Mouse (Mus musculus): ENCODE measurements around the gene C2cd5.

DNA sequence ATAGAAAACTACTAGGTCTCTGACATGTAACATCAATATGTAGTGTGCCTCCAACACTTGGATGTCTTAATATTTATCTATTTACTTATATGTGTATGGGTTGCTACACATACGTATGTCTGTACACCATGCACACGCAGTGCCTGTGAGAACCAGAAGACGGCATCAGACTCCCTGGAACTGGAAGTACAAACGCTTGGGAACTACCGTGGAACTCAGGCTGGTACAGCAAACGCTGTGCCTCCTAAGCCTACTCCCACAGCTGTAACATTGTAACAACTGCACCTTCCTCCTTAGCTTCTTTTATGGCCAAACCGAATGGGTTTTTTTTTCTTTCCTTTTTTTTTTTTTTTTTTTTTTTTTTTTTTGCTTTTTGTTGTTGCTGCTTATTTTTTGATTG is 10.4 kb upstream of the C2cd5 start:
- no peak for TF ChIP-seq CTCF (IDR thresholded peaks at IDR 0.05; ENCODE audit: extremely low read depth, insufficient read depth, insufficient read length, insufficient replicate concordance)
- no peak for TF ChIP-seq POLR2A (IDR thresholded peaks at IDR 0.05; ENCODE audit: low read depth, low read length)

Measured in spleen, adult 2 months (tissue).